Mouse (Mus musculus): Measurements from ENCODE around the gene Plcl2. TPM values are rescaled to one million over a fixed set of nuclear protein-coding genes. Genes with fewer than 3 reads are reported as not detected.

The Plcl2 gene
- polyA plus RNA-seq, 1 experiment, result 4.3 TPM

DNA sequence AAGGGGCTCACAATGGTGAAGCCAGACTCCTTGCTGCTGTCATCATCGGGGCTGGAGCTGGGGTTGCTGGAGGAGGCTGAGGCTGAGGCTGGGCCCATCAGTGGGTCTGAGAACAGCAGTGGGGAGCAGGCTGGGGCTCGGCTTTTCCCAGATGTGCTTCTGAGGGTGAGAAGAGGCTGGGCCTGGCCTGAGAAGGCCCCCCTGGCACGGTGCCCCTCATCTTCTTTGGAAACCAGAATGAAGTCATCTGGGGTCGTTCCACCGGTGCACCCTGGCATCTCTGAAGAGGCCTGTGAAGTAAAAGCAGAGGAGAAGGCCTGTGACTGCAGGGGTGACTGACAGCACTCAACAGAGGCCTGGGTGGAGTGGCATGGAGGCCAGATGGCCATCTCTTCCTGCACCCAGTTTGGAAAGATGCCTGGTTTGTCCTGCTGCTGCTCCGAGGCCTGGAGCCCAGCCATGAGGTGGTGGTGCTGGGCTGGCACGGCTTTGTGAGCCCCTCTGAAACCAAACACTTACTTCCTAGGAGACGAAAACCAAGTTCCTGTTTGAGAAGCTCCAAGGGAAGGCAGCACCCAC, 226.8 kb downstream of the Plcl2 start:
- Histone ChIP-seq H3K27me3 (ENCODE audit: control insufficient read depth, insufficient read depth, insufficient read length) (no peaks in the 10 kb centered on the region), H3K36me3 (ENCODE audit: control insufficient read depth, insufficient read depth) (no peaks in the 10 kb centered on the region), H3ac (ENCODE audit: control insufficient read depth, insufficient read length, low read depth) (no peak overlapping the region), H3K4me3 (ENCODE audit: insufficient read depth, poor library complexity, severe bottlenecking) (no peak overlapping the region), H3K79me2 (ENCODE audit: control insufficient read depth, insufficient read depth) (no peaks in the 10 kb centered on the region), H3K79me3 (ENCODE audit: low read depth) (no peaks in the 10 kb centered on the region)
- TF ChIP-seq MYOG (IDR thresholded peaks at IDR 0.05; ENCODE audit: control insufficient read depth, extremely low read depth, insufficient read length), result no peak
- TF ChIP-seq MAX (IDR thresholded peaks at IDR 0.05), result no peak
- no peak for TF ChIP-seq MYOD1 (IDR thresholded peaks at IDR 0.05; ENCODE audit: control insufficient read depth, insufficient read length, low read depth)
- no peak for TF ChIP-seq USF1 (IDR thresholded peaks at IDR 0.05; ENCODE audit: low read depth)
- TF ChIP-seq CEBPB (IDR thresholded peaks at IDR 0.05; ENCODE audit: low read depth), result no peak
- TF ChIP-seq CTCF (IDR thresholded peaks at IDR 0.05; ENCODE audit: control insufficient read depth, insufficient read depth, insufficient read length), result no peak
- no peak for TF ChIP-seq FOSL1 (IDR thresholded peaks at IDR 0.05; ENCODE audit: insufficient read depth, low read length, poor library complexity, severe bottlenecking)

GRCm38 (mm10) chr17:50737068-50737467, 227.9 kb downstream of the Plcl2 start:
- Histone ChIP-seq H3K36me3 (ENCODE audit: control insufficient read depth, insufficient read depth) (no peaks in the 10 kb centered on the region), H3K27me3 (ENCODE audit: control insufficient read depth, insufficient read depth, insufficient read length) (no peaks in the 10 kb centered on the region), H3K79me3 (ENCODE audit: low read depth) (no peaks in the 10 kb centered on the region), H3K4me3 (ENCODE audit: insufficient read depth, poor library complexity, severe bottlenecking) (no peak overlapping the region), H3K79me2 (ENCODE audit: control insufficient read depth, insufficient read depth) (no peaks in the 10 kb centered on the region), H3ac (ENCODE audit: control insufficient read depth, insufficient read length, low read depth) (no peak overlapping the region)
- TF ChIP-seq CTCF (IDR thresholded peaks at IDR 0.05; ENCODE audit: control insufficient read depth, insufficient read depth, insufficient read length) (no peak), CEBPB (IDR thresholded peaks at IDR 0.05; ENCODE audit: low read depth) (no peak), USF1 (IDR thresholded peaks at IDR 0.05; ENCODE audit: low read depth) (no peak), FOSL1 (IDR thresholded peaks at IDR 0.05; ENCODE audit: insufficient read depth, low read length, poor library complexity, severe bottlenecking) (no peak), MYOD1 (IDR thresholded peaks at IDR 0.05; ENCODE audit: control insufficient read depth, insufficient read length, low read depth) (no peak), MAX (IDR thresholded peaks at IDR 0.05) (no peak), MYOG (IDR thresholded peaks at IDR 0.05; ENCODE audit: control insufficient read depth, extremely low read depth, insufficient read length) (no peak)

Other genes starting within 250 kb of the Plcl2 start
- not detected for gene Dazl, start 215.8 kb upstream of the Plcl2 start, polyA plus RNA-seq (2012; fragmentation: generic; extraction: Trizol)

All from C2C12 (cell line).